Mouse (Mus musculus) layer of hippocampus, postnatal 25 days (tissue): Measurements from ENCODE around the gene Olfr1233. TPM values are rescaled to one million over a fixed set of nuclear protein-coding genes. Genes with fewer than 3 reads are reported as not detected.

Source experiments
- DNase-seq, 2 experiments: peaks; one replicate each; pipeline ENCODE4 v3.0.0; 2022; ENCODE audit warnings: mixed read lengths in 2 of 2, low spot score in 1 of 2; ENCODE audit errors: extremely low spot score in 1 of 2
- total RNA-seq, 2 experiments: library from RNA; stranded (reverse); gene quantifications; 2 replicates each; pipeline ENCODE4 v1.2.3; 2021

Olfr1233 gene
- total RNA-seq: not detected

GRCm38 (mm10) chr2:89342298-89342697 lies at the start of gene Olfr1233:
TSS of gene Olfr1233 (minus strand) at chr2:89342398.
- DNase-seq: no peak

GRCm38 (mm10) chr2:89364765-89365164 lies 22.6 kb upstream of the Olfr1233 start, which contains the start of gene Olfr1234:
TSS of gene Olfr1234 (minus strand) at chr2:89364865.
- DNase-seq: no peak

DNA sequence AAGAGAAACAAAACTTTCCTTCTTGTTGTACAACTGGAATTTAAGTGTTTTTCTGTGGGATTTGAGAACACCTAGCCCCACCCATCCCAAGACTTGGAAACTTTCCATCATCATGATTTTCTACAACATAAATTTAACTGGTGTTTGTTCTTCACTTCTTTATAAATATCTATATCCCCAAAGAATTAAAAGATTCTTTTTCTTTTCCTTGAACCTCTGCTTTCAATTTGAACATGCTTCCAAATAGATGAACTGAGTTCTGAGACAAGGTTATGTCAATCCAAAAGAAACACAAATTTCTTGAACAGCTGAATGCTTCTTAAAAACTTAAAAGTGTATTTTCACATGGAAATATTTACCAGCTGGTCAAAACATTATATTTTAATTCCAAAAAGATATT lies 12.6 kb downstream of the Olfr1233 start, which contains the start of gene Olfr1232:
Olfr1232 (minus strand) TSS at position 101 of the 400 bp plus-strand sequence.
- no peak for DNase-seq

DNA sequence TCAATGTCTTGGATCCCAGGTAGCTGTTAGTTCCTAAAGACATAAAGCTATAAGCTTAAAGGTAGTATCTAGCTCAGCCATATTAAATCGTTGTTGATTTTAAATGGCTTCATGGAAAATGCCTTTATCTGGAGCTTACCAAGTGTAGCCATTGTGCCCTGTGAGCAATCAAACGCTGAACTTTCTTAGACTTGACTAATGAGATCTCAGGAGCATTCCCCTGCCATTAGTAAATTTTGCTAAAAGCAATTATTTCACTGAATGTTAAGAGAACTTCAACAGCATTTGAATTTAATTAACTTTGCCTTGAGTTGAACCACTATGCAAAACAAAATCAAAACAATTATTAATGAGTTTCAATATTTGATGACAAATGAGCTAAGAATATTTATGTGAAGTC lies 35.2 kb downstream of the Olfr1233 start, which contains the start of gene Olfr1231:
Olfr1231 (minus strand) TSS at position 101 of the 400 bp plus-strand sequence.
- no peak for DNase-seq

- no peak for DNase-seq
Observed at GRCm38 (mm10) chr2:89297168-89297567, 45.0 kb downstream of the Olfr1233 start, which contains the start of gene Olfr1230. TSS of gene Olfr1230 (minus strand) at chr2:89297268.

DNA sequence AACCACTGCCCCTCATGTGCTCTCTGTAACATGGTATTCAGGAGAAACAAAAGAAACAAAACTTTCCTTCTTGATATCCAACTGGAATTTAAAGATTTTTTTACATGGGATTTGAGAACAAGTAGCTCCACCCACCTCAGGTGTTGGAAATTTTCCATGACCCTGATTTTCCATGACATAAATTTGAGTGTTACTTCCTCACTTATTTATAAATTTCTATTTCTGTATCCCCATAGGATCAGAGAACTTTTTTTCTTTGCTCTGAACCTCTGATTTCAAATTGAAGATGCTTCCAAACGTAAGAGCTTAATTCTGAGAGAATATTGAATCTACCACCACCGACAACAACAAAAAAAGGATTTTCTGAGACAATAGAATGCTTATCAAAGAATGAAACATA lies 54.3 kb downstream of the Olfr1233 start, which contains the start of gene Olfr1229:
Olfr1229 (minus strand) TSS at position 101 of the 400 bp plus-strand sequence.
- DNase-seq: no peak

Other genes with a start within 250 kb of the Olfr1233 start
- gene Olfr1220, start 235.6 kb downstream of the Olfr1233 start, total RNA-seq: not detected
- not detected for gene Olfr1221, start 225.1 kb downstream of the Olfr1233 start, total RNA-seq
- gene Olfr1222, start 209.3 kb downstream of the Olfr1233 start, total RNA-seq: not detected
- not detected for gene Olfr1223, start 190.8 kb downstream of the Olfr1233 start, total RNA-seq
- not detected for gene Olfr1224-ps1, start 178.3 kb downstream of the Olfr1233 start, total RNA-seq
- gene Olfr1225, start 167.7 kb downstream of the Olfr1233 start, total RNA-seq: not detected
- not detected for gene Olfr1226, start 142.3 kb downstream of the Olfr1233 start, total RNA-seq
- gene Olfr1228, start 88.3 kb downstream of the Olfr1233 start, total RNA-seq: not detected
- not detected for gene Olfr1229, start 54.4 kb downstream of the Olfr1233 start, total RNA-seq
- gene Olfr1230, start 45.1 kb downstream of the Olfr1233 start, total RNA-seq: not detected
- not detected for gene Olfr1231, start 35.3 kb downstream of the Olfr1233 start, total RNA-seq
- not detected for gene Olfr1232, start 12.7 kb downstream of the Olfr1233 start, total RNA-seq
- not detected for gene Olfr1234, start 22.5 kb upstream of the Olfr1233 start, total RNA-seq
- not detected for gene Olfr1238, start 67.3 kb upstream of the Olfr1233 start, total RNA-seq
- gene Olfr1239, start 78.0 kb upstream of the Olfr1233 start, total RNA-seq: not detected
- gene Olfr1240, start 100.6 kb upstream of the Olfr1233 start, total RNA-seq: not detected
- not detected for gene Olfr1241, start 144.7 kb upstream of the Olfr1233 start, total RNA-seq
- not detected for gene Olfr1242, start 155.9 kb upstream of the Olfr1233 start, total RNA-seq
- not detected for gene Olfr1243, start 189.1 kb upstream of the Olfr1233 start, total RNA-seq
- not detected for gene Olfr1245, start 236.0 kb upstream of the Olfr1233 start, total RNA-seq